Mouse (Mus musculus) left cerebral cortex, postnatal 4 days (tissue): ENCODE measurements at regions not wholly inside any gene's neighbourhood (a gene's known extent, or its start where the extent isn't known, plus 50 kb on each side); places are given as distances from the start of the nearest gene placed in this dataset.

Experiments
- DNase-seq: peaks from one replicate; pipeline ENCODE4 v3.0.0-alpha.2; 2022
- intact Hi-C: fragments of 180-260 bp; cut with DNase I; formaldehyde crosslinking; loops from one replicate; pipeline ENCODE4 v1.15.1; 2025

DNA sequence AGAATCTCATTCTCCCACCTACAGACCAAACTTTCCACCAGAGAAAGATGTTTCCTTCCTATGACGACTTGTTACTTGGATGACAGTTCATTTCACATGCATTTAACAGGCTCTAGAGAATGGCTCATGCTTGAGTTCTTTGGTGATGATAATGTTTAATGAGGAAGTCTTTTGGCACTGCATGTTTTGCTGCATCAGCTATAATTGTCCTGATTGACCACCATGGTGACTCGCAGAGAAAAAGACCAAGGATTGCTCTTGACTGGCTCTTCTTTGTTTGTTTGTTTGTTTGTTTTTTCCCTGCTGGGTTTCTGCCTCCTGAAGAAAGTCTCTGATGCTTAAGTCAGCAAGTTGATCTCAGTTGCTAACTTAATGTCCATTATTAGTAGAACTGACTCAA, 129.8 kb upstream of the Bcl6 start:
- no peak for DNase-seq
- intact Hi-C loops = no loop called here

DNA sequence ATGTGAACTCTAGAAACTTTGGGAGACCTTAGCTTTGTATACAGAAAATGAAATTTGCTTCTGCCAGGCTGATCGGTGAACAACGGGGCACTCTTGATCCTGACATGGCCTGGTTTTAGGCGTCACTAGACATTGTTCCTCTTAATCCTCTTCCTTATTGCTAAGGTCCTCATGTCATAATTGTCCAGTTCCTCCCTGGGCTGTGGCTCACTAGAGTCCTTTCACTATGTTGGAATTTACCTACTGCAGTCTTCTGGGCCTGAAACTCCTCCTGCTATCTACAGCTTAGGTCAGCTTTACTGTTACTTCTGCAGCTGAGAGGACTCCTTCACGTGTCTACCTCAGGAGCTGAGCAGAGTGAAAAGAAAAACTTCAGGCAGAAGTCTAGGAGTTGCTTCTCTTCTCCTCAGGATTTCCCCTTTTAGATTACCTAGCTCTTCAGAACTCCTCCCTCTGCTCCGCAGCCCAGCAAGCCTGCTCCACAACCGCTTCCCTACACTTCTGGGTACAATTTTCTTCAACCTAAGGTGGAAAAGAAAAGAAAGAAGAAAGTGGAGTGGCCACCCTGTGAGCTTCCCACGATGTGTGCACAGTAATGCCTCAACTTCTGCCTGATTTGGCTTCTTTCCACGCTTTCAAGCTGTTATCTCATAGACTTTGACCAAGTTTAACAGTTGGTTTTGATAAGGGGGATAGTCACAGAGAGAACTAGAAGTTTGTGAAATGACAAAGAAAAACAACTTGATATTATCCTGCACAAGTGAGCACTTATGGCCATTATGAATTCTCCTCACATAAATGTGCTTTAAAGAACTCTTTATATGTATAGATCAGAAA, 114.4 kb upstream of the Bcl6 start:
- DNase-seq = no peak
- intact Hi-C loops = no loop called here

DNA sequence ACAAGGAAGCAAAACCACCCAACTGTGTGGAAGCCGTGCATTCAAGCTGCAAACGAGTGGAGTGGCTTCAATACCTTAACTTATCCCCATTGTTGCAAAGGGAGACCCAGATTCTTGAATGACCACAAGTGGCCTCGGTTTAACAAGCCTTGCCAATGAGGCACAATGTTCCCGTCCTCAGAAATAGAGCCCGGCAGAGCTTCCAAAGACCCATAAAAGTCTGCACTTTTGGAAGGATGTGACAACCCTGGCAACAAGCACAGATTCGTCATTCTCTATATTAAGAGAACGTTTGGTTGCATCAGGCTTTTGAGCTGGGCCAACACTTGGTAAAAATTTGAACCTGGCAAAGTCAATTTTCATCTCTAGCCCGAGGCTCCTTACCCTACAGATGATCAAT, 108.9 kb upstream of the Bcl6 start:
- no peak for DNase-seq
- intact Hi-C loops = no loop called here

DNA sequence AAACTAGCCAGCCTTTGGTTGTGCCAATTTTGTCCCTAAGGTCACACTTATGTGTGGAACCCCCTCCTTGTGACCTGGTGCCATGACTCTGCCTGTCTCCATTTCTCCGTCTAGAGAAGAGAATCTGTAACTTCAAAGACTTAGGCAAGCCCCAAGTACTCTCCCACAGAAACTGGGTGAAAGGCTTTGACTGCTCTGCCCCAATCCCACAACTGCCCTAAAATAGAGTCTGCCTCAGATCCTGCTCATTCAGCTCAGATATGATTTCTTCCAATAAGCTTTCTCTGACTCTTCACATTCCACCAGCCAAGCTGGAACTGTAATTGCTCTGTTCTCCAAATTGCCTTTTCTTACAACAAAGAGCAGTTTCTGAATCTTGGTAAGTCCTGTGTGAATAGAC, 107.4 kb upstream of the Bcl6 start:
- intact Hi-C loops = no loop called here
- DNase-seq = no peak

DNA sequence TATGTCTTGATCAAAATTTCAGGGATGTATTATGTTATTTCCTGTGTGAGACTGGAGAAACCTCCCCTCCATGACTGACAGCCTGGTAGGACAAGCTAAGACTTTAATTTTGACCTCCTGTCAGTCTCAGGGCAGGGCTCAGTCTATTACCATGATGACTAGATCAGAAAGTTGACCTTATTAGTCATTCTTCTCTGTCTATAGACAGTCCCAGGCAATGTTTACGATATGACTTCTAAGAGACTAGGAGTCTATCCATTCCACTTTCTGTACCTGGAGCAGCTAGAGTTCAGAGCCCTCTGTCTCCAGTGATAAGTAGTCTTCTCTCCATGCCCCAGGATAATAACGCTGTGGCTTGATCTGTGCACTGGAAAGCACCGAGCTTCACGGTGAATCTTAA, 107.0 kb upstream of the Bcl6 start:
- intact Hi-C loops = no loop called here
- no peak for DNase-seq

DNA sequence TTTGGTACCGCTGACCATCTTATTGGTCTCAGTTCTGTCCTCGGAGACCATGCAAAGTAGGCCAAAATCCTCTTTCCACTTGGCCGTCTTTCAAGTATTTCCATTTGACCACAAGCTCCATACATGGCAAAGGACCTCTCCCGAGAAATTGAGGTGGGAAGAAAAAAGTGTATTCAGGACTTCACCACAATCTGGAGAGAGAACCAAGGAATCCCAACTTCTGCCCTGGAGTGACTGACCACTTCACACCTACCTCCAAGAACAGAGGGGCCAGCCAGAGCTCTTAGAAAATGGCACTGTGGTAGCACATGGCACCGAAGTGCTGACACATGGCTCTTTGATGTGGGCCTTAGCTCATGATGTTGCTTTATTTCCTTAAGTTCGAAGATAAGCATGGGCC, 105.9 kb upstream of the Bcl6 start:
- intact Hi-C loops = no loop called here
- no peak for DNase-seq

DNA sequence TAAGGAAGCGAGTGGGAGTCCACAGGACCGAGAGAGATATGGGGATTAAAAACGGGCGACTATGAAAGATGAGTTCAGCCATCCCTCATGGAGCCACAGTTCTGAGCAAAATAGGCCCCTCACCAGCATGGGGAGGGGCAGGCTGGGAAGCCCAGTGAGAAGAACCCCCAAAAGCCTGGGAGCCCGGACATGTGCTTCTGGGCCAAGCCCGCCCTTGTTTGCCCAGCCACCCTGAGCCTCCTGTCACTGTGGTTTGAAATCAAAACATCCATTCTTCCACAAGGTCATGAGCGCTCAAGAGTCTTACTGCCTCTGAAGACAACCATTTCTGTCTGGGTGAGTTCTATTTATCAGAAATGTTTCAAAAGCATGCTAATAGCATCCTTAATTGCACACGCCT, 105.0 kb upstream of the Bcl6 start:
- intact Hi-C loops = no loop called here
- no peak for DNase-seq

DNA sequence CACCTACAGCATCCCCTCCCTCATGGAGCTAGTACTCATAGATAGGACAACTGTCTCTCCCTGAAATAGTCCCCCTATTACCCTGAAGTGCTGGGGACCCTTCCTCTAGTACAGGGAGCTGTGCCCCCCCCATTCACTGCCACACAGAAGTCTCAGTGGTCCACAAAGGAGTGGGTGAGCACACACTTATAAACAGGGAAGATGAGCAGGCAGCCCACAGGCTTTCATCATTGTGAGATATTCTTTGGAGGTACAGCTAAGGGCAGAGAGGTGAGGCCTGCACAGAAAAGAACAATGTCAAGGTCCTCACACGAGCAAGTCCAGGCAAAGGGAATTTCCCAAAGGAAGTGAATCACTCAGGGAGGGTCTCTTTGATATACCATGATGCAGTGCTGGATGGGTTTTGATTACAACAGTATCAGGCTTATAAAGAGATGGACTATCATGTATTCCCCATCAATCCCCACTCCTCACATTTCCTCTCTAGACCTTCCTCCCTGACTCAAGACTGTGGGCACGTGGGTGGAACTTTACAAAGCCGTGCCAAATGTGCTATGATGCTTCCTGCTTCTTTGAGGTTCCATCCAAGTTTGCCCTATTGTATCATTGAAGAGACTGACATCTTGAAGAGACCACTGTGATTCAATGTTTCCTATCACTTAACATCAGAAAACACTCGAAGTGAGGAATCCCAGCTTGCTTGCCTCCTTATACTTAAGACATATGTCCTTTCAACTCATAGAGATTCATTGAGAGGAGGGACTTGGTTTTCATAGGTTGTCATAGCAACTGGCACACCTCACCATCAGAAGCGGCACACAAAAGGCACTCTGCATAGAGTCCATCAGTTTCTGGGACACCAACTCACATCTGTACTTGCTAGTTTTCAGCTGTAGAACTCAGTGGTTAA, 104.2 kb upstream of the Bcl6 start:
- intact Hi-C loops = no loop called here
- DNase-seq = no peak

DNA sequence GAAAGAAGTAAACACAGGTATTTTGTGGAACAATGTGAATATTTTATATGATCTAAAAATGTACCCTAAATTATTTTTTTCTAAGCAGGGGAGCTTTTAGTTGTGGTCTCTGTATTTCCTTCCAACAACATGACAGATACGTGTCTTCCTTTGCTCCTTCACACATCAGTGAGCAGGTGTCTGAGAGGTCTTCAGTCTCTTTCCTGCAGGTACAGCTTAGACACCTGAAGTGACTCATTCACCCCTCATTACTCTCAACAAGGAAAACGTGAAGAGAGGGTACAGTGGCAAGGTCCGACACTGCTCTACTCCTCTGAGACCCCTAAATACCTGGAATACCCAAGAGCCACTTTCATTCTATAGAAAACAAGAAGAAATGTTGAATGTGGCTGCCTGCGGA, 103.5 kb upstream of the Bcl6 start:
- intact Hi-C loops = no loop called here
- no peak for DNase-seq

DNA sequence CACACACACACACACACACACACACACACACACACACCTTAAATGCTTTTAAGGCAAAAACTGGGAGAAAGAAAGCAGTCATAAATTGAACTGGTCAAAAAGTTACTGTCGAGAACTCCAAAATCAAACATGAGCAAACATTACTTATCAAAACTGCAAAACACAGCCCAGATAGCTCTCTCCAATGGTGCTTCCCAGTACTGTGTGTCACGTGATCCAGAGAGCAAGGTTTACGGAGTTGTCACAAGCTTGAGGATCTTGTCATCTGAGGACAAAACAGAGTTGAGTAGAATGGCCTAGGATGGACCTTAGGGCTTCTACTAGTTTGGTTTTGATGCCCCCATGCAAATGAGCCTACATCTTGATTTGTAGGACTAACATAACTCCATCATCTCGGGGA, 102.3 kb upstream of the Bcl6 start:
- intact Hi-C loops = no loop called here
- no peak for DNase-seq

DNA sequence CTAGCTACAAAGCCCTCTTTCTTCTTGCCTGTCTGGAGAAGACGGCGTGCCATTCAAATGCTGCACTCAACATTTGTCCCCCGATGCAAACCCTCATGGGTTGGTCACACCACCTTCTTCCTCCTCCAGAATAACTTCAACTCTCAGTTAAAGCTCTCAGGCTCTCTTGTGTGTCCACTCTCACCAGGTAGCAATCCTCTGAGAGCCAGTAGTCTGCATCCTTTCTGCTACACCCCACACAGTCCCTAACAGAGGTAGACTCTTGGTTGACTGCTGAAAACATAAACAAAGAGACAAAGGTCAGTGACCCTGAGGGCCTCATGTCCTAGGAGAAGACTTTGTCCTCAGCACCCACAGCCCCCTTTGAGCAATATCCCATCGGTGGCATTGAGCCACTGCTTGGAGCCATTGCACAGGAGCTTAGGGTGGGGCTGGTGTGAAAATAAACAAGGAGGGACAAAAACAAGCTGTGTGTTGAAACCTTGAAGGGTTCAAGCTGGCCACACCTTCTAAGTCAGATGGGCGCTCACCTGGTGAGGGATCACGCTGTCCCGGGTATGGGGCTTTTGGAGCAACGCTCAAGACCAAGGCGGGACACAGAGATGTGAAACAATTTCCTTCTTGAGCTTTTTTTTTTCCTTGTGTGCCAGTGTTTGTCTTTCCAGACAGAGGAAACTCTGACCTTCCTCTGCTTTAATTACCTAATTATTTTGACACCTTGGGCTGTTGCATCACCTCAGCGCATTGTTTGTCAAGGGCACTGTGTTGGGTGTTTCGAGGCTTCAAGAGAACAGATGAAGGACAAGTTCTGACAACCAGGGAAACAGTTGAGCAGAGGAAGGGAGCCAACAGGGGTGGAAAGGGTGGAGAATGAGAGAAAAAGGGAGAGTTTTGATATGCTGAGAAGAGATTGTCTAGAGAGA, 101.4 kb upstream of the Bcl6 start:
- intact Hi-C loops = no loop called here
- no peak for DNase-seq

DNA sequence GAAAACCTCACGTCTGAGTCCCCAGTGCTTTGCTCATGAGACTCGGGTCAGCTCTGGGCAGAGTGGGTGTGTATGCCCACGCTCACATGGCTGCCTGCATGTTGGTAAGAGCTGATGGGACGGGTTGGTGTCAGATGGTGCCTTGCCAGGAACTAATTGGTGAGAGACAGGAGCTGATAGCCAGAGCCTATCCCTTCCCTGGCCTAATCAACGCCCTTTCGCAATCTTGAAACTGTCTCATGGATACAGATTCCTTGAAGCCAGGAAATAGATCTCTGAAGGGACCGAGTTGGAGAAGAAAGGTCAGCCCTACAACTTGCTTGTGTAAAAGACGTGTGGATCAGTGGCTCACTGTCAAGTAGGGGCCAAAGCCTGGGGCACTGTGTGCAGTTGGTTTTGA, 95.3 kb upstream of the Bcl6 start:
- no peak for DNase-seq
- intact Hi-C loops = no loop called here

DNA sequence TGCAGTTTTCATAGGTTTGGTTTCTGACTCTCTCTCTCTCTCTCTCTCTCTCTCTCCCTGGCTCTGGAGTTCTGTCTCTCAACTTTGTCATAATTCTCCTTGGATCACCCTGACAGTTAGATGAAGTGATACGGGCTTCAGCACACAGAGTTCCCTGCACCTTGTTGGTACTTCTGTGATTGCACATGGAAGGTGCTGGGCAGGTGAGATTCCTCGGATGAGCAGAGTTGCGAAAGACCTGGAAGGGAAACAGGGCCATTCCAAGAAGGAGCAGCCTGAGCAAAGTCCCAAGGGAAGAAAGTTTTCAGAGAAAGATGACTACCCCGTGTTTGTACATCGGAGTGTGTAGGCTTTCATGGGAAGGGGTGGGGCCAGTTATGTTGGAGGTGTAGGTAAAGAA, 91.8 kb upstream of the Bcl6 start:
- no peak for DNase-seq
- intact Hi-C loops = no loop called here

DNA sequence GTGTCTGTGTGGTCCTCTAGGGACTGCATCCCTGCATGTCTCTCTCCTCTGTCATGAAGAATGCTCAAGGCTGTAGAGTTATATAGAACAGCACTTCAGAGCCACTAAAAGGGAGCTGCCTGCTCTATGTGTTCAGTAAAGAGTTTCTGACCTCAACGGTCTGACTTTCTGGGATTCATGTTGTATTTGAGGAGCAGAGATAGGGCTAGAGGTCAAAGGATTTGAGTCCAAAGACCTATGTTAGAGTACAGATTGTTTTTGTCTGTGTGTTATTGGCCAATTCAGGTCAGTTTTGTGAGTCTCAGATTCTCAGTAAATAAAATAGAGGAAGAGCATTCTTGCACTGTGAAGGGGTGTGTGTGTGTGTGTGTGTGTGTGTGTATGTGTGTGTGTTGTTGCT, 90.0 kb upstream of the Bcl6 start:
- no peak for DNase-seq
- intact Hi-C loops = no loop called here

DNA sequence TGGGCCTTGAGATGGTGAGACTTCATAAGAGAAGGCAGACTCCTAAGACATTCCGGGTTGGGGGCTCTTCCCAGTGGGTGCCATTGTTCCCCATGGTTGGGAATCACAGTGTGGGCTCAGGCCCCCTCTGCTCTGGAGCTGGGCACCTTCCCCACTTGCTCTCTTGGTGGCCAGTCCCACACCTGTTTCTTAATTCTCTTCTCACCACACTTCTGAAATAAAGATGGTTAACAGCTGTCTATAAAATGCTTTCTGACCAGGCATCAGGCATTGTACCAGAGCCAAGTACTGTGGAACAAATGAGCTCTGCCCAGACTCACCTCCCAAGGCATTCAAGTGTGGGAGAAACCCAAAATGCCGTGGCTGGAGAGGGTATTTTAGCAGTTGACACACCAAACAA, 88.8 kb upstream of the Bcl6 start:
- intact Hi-C loops = no loop called here
- DNase-seq = no peak

DNA sequence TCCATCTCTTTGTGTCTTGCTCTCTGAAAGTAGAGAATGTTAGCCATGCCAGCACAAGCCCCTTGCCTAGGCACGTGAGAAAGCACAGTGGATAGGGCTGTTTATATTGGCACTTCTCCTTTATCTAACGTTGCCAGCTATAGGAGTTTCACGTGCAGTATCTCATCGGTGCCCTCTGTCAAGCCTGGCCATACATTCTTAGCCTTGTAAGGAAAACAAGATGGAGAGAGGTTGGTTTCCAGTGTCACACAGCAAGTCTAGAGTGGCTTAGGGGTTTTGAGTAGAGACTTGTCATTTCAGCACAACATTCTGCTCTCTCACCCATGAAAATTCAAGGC, 88.1 kb upstream of the Bcl6 start:
- intact Hi-C loops = no loop called here

DNA sequence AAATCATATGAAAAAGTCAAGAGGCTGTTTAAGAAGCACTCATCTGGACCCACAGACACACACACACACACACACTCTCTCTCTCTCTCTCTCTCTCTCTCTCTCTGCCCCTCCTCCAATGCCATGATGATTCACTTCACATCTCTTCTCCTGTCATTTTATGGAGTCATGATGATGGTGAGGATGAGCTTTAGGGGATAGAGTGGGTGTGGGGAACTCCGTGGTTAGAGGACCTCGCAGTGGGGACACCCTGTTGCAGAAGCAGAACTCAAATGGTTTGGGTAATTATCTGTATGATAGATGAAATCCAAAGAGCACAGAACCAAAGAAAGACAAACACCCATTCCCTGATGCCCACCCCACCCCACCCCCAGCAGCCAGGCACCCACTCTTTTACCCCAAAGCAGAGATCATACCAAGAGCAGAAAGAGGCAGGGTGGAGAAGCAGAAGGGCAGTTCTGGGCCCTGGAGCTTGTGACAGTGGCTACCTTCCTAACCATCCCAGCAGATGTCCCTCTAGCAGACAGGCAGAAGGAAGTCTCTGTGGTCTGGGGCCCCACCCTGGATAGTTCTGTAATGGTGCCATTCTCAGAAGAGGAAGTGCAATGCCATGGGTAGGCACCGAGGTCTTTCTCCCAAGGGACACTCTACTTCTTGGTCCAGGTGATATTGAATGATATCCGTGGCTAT, 87.6 kb upstream of the Bcl6 start:
- intact Hi-C loops = no loop called here
- DNase-seq = no peak

More for the DNA sequence above, 88.1 kb upstream of the Bcl6 start:
- DNase-seq = no peak

DNA sequence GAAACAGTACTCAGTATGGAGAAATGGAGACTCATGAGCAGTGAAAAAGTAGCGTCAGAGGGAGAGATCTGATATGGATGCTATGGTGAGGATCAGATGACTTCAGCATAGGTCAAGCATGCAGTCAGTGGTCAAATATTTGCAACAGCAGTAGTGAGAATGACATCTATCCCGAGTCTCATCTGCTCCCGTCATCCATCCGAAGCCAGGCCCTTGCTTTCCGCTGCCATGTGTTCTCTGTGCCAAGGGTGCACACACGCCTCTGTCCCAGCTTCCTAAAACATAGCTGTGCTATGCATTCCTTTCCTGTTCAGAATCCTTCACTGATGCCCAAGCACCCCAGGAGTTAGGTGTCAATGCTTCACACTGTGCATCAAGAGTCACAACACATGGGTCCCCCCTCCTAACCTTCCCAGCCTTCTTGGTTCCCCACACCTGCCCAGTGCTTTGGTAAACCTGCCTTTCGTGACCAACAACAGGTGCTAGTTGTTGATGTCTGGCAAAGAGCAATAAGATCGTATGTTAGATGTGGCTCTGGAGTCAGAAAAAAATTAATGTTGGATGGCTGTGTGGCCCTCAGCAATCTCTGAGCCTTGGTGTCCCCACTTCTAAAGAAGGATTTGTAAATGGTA, 85.1 kb upstream of the Bcl6 start:
- intact Hi-C loops = no loop called here
- no peak for DNase-seq

DNA sequence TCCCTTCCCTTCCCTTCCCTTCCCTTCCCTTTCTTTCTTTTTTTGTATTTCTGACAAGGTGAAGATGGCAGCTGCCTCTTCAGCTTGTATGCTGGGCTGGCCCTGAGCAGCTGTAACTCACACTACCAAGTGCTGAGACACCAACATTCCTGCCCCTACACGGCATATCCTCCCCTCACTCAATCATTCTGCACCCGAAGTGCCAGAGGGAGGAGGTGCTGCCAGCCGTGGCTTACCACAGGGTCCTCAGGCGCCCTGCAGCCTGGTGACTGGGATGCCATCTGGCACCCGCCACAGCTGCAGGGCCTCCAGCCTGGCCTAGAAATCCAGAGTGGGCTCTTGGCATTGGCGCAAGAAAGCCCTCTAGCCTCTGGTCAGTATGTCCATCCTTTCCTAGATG, 84.4 kb upstream of the Bcl6 start:
- peak; percentile 51 for DNase-seq
- intact Hi-C loops = no loop called here

DNA sequence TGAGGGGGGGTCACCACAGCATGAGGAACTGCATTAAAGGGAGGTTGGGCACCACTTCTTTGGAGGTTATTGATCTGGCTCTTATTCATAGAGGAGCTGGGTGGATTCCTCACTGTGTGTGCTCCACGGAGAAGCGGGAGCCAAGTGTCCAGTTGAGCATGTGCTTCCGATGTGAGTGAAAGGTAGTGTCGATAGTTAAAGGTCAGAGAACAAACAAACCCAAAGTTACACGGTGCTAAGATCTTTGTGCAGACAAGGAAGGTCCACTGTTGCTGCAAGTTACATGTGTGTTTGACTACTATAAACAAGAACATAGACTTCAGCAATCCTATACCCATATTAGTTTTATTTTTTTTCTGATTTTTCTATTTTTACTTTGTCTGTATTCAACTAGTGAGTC, 80.8 kb upstream of the Bcl6 start:
- intact Hi-C loops = no loop called here

More for the DNA sequence above, 80.8 kb upstream of the Bcl6 start:
- DNase-seq = no peak
